Mouse (Mus musculus) spleen, postnatal 14 days (tissue): ENCODE data around the gene Lgr4.

Experiments used
- DNase-seq, 2 experiments: peaks; one replicate each; pipeline ENCODE4 v3.0.0; 2021 to 2022; ENCODE audit warnings: low spot score in 2 of 2

Gene Lgr4

DNA sequence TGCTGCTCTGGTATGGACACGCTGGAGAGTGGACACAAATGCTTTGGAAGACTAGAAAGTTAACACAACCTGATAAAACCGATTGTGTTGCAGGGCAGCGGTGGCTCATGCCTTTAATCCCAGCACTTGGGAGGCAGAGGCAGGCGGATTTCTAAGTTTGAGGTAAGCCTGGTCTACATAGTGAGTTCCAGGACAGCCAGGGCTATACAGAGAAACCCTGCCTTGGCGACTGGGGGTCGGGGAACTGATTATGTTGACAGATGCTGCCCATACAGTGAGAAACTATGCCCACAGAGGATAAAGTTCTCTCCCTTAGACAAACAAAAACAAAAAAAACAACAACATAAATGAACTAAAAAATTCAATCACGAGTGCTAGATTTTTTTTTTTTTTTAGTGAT lies 99.6 kb downstream of the Lgr4 start:
- DNase-seq = no peak

DNA sequence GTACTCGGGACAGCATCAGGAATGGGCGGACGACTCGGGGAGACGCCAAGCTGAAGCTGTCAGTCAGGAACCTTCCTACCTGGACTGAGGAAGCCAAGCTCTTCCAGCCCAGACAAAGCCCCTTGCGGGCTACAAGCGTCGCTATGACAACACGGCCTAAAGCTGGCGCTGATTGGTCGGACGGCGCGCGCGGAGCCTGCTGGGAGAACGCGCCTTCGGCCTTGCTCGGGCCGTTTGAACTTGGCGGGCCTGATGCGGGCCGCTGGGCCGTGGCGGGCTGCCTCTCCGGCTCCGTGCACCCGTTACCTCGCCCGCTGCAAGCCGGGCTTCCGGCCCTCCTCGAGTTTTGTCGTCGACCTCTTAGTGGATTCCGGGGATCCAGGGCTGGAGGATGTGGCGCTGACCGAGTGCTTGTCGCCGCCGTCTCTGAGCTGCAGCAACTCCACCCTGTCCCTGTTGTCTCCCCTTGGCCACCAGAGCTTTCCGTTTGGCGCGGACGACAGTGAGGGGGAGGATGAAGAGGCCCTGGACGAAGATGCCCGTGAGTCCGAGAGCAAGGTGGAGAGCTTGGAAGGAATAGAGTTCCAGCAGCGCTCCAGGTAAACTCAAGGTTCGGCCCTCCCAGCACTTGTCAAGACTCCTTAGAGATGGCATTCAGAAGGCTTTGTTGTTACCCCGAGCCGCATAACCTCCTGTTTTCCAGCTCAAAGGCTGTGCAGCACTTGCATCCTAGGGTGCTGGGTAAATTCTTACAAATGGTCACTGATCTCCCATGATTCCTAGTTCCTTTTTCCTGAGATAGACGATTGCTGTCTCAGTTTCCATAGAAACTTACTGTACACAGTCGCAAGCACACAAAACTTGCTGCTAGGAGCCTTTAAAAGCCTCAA lies 100.4 kb downstream of the Lgr4 start, which contains the start of gene Ccdc34:
TSS of gene Ccdc34 (plus strand) at position 202 of the 890 bp plus-strand sequence.
- DNase-seq = peak; percentile 78 to 83

DNA sequence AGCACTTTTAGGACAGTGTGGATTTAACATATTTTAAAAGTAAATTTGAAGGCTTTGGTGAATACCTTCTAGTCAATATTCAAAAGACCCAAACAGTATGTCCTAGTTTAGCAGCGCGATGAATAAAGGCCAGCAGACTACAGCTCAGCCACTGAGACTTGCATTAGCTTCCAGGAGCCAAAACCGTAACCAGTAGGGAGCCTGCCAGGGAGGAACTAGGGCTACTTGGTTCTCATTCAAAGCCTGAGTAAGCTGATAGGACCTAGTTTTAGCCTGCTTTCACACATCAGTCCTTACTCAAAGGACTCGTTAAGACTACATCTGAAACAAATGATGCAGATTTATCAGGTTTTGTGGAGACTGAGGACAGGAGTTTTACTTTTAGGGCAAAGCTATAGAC lies 102.2 kb downstream of the Lgr4 start:
- no peak for DNase-seq

DNA sequence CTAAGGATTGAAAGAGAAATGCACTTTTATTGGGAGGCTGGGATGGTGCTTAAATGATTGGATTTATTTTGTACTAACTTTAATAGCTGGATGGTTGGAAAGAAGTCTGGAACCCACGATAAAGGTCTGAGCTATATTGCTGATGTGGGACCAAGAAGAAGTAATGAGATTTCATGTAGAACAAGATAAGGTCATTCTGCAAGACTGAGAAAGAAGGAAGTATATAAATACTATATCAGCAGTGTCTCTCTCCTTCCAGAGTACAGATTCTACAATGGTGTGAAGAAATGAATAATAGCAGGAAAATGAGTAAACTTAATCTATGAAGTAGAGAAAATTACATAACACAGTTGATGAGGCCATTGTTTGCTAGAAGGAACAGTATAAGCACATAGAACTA lies 103.0 kb downstream of the Lgr4 start:
- DNase-seq = no peak

DNA sequence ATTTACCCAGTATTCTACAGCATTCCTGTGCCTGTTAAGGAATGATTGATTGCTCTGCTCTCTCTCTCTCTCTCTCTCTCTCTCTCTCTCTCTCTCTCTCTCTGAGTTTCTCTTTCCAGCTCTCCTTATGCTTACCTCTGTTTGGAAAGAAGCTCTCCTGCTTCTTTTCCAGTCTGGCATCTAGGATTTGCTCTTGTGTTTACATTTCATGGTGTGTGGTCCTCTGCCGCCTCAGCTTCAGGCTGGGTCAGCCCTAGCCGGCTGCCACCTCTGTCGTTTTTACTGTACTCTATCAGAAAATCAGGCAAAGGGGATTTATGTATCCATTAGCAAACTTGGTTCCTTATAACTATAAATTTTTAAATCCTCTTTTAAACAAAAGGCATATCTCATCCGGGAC lies 118.8 kb downstream of the Lgr4 start:
- no peak for DNase-seq

DNA sequence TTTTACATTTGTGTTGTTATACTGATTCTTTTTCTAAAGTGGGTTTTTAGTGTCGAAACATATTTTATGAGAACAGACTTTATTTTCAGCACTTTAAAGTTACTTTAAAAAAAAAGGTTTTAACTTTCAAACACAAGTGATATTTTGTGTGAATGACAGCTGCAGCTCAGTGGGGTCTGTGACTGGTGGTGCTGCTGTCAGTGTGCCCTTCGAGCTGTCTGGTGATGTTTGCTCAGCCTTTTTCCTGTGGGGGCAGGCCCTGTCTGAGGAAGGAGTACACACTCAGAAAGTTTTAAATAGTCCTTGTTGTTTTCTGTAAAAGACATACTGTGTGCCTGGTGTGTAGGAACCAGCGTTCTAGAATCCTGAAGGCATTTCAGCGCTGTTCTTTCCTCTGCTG lies 119.2 kb downstream of the Lgr4 start:
- no peak for DNase-seq

DNA sequence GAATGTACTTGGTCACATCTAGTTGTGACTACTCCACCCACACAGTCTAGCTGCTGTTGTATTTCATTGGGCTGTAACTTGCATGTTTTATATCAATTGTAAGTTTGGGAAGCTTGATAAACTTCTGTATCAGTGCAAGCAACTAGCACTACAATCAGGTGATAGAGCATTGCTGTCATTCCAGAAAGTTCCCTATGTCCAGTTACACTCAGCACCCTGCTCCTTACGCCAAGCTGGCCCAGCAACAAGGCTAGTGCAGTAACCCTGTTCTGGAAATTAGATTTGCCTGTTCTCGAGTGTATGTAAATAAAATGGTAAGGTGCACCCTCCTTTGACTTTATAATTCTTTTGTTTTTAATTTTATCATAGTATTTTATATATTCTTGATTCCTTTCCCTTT lies 119.8 kb downstream of the Lgr4 start:
- no peak for DNase-seq

DNA sequence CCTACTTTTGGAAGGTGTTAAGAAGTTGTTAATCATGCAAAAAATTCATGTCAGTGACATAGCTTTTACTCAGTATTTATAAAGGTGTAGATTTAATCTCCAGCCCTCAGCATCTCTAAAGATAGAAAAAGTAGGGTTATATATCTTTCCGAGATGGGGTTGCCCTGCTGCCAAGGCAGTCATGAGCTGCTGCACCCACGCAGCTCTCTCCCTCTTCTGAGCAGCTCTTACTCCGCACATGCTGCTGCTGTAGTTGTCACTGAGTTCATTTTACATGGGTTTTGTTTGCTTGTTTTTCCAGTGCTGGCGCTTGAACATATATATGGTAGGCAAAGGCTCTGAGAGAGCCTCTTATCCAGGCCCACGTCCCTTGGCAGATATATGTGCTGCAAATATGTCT lies 120.9 kb downstream of the Lgr4 start:
- DNase-seq = no peak

DNA sequence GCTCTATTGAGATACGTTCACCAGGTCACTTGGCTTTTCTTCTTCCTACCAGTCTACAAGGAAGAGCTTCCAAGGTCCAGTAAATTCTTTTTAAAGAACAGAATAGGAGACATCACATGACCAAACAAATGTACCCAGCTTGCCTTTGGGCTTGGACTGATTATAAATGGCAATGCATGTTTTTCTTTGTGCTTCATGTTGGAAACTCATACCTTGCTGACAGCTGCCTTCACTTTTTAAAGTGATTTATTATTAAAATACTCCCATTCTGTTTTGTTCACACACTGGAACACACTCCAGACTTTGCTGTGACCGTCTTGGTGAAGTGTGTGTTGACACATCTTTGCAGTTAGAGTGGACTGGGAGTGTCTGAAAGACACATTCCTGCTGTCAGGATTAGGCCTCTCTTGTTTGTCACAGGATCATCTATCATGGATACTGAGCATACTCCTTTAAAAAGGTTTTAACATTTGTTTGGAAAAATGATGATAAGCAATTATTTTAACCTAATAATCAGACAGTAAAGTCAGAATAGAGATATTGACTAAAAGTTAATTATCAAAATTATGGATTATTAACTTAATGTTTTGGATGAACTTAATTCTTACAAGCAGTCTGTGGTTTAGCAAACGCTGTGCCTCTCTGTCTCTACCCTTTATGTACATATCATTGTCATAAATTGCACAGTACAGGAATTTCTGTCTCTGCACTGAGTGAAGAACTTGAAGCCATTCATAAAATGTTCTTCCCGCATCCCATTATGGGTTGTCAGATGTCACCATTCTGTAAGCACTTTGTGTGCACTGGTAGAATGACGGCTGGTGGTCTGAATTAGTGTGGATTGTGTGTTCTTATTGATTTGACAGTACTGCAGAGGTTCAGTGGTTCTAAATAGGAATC lies 125.7 kb downstream of the Lgr4 start:
- DNase-seq = no peak

DNA sequence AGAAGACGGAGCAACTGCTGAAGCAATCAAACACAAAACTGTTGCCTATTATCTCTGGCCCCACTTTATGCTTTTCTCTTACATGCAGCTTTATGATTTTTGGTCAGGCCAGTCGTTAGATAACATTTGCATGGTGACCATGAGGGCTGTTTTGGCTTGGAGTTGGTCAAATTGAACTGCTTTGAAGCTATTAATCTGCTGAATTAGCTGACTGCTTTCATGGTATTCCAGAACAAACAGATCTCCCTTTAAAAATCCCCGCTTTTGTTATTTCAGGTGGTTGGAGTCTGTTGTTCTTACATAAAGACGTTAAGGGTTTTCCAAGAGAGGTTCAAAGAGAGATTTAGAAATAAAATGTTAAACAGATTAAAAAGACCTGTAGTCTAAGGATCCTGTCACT lies 141.0 kb downstream of the Lgr4 start:
- DNase-seq = no peak

DNA sequence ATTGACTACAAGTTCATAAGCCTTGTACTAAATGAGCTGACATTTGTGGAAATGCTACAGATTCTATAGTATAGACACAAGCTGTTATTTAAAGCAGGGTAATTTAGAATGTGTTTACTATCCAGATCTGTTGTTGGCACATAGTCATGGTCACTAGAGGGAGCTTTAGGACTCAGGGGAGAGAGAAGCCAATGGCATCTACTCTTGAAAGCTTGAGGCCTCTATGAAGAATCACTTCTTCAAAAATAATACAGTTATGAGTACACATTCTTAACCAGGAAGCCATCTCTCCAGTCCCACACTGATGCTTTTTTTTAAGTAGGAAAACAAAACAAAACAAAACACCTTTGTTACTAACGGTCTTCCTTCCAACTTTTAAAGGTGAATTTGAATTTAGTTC lies 145.7 kb downstream of the Lgr4 start:
- DNase-seq = no peak
